Mouse (Mus musculus): ENCODE data around the gene Zfp982.

DNA sequence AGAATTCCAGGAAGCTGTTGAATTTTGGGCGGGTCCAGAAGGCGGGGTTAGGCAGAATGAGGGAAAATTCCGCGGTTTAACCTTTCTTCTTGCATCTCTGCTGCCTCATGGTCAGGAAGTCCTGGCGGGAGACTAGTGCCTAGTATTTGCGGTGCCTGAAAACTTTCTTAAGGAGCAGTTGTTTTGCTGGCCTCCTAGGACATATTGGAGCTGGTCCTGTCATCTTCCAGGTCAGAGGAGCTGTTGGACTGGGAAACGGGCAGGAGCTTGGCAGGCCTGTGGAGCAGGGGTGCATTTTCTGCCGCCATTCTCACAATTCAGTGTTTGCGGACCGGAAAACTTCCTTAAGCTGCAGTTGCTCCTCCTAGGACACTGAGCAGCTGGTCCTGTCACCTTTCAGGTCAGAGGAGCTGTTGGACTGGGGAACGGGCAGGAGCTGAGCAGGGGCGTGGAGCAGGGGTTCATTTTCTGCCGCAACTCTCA, 43.1 kb upstream of the Zfp982 start:
- no peak for TF ChIP-seq POLR2A (IDR thresholded peaks at IDR 0.05; ENCODE audit: insufficient read depth, low read depth, low read length)
- TF ChIP-seq CTCF (IDR thresholded peaks at IDR 0.05; ENCODE audit: insufficient read depth, low read depth, low read length): no peak
